Mouse (Mus musculus) hindbrain, embryonic 16.5 days (tissue): ENCODE measurements at regions not wholly inside any gene's neighbourhood (a gene's known extent, or its start where the extent isn't known, plus 50 kb on each side); places are given as distances from the start of the nearest gene placed in this dataset.

Experiments used
- ATAC-seq: fragments of 200-750 bp; cut with Nextera tagmentation; 2 replicates; pipeline ENCODE4 v1.8.0; 2017; ENCODE audit warnings: moderate TSS enrichment, moderate library complexity
- H3K27ac ChIP-seq: fragments of 300-500 bp; sonication (generic); 2 replicates; pipeline ENCODE4 v1.5.1; 2014; ENCODE audit warnings: low read depth, mild to moderate bottlenecking, control low read depth, low read length, moderate library complexity
- H3K27me3 ChIP-seq: fragments of 300-500 bp; sonication (generic); replicated peaks from 2 replicates; pipeline ENCODE4 v1.6.1; 2014; ENCODE audit warnings: low read length; ENCODE audit not compliant: control insufficient read depth, insufficient read depth
- H3K36me3 ChIP-seq: fragments of 300-500 bp; sonication (generic); 2 replicates; pipeline ENCODE4 v1.6.1; 2014; ENCODE audit warnings: mild to moderate bottlenecking, low read length, moderate library complexity, mixed read lengths; ENCODE audit not compliant: control insufficient read depth, insufficient read depth
- H3K4me1 ChIP-seq: fragments of 300-500 bp; sonication (generic); 2 replicates; pipeline ENCODE4 v1.6.1; 2014; ENCODE audit warnings: low read depth, low read length; ENCODE audit not compliant: control insufficient read depth, insufficient read depth
- H3K4me2 ChIP-seq: fragments of 300-500 bp; sonication (generic); 2 replicates; pipeline ENCODE4 v1.6.1; 2014; ENCODE audit warnings: mild to moderate bottlenecking, low read length, control low read depth, moderate library complexity
- H3K4me3 ChIP-seq: fragments of 300-500 bp; sonication (generic); 2 replicates; pipeline ENCODE4 v1.5.1; 2014; ENCODE audit warnings: mild to moderate bottlenecking, low read length, control low read depth, moderate library complexity
- H3K9ac ChIP-seq: fragments of 300-500 bp; sonication (generic); 2 replicates; pipeline ENCODE4 v1.6.1; 2014; ENCODE audit warnings: low read depth, mild to moderate bottlenecking, control low read depth, low read length, moderate library complexity
- H3K9me3 ChIP-seq: fragments of 300-500 bp; sonication (generic); 2 replicates; pipeline ENCODE4 v1.6.1; 2014; ENCODE audit warnings: mild to moderate bottlenecking, low read length, moderate library complexity; ENCODE audit not compliant: control insufficient read depth
- WGBS: fragments of 180-500 bp; shearing (Covaris S2); extraction: QIAGEN DNeasy Blood & Tissue Kit; methylation state at CpG from one replicate; pipeline ENCODE4 v1.1.7; 2014; 5-methylcytosine and 5-hydroxymethylcytosine counted together

- no peaks in the 10 kb centered on the region for H3K4me1 ChIP-seq
- no peak overlapping the region for H3K4me3 ChIP-seq
- 82% methylated on average over 3 of the region's 3 CpGs for WGBS
- ATAC-seq, result no peak
- no peak overlapping the region for H3K27ac ChIP-seq
- no peaks in the 10 kb centered on the region for H3K27me3 ChIP-seq
- H3K9ac ChIP-seq, result no peak overlapping the region
- H3K36me3 ChIP-seq, result no peaks in the 10 kb centered on the region
- H3K9me3 ChIP-seq, result no peaks in the 10 kb centered on the region
- no peak overlapping the region for H3K4me2 ChIP-seq
These were observed 129.7 kb downstream of the Trmt11 start for GRCm38 (mm10) chr10:30470831-30471230.

- WGBS, result 85% methylated on average over 4 of the region's 4 CpGs
- Histone ChIP-seq H3K27me3 (no peaks in the 10 kb centered on the region), H3K27ac (no peak overlapping the region), H3K4me3 (no peak overlapping the region), H3K4me2 (no peak overlapping the region), H3K36me3 (no peaks in the 10 kb centered on the region), H3K9me3 (no peaks in the 10 kb centered on the region), H3K4me1 (no peaks in the 10 kb centered on the region), H3K9ac (no peak overlapping the region)
- no peak for ATAC-seq
These were observed 149.9 kb downstream of the Trmt11 start for GRCm38 (mm10) chr10:30450616-30451015.

DNA sequence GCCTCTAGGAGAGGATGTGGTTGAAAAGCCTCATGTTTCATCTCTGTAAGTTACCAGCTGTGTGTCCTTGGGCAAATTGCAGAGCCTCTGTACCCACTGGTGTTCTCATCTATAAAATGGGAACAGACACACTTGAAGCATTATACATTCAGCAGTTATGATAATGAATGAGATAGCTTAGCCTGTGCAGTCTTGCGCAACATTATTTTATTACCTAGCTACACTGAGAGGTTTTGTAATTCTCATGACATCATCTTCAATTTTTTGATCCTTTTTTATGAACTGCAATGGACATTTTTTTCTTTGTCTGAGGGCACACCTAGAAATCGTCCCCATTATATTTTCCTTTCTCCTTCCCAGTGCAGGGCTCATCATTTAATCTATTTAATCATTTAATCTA is 153.5 kb downstream of the Trmt11 start:
- Histone ChIP-seq H3K4me3 (no peak overlapping the region), H3K27ac (no peak overlapping the region), H3K4me1 (no peaks in the 10 kb centered on the region), H3K27me3 (no peaks in the 10 kb centered on the region), H3K9ac (no peak overlapping the region), H3K4me2 (no peak overlapping the region), H3K9me3 (no peaks in the 10 kb centered on the region), H3K36me3 (no peaks in the 10 kb centered on the region)
- WGBS, result 86% methylated on average over 2 of the region's 2 CpGs
- ATAC-seq, result no peak

DNA sequence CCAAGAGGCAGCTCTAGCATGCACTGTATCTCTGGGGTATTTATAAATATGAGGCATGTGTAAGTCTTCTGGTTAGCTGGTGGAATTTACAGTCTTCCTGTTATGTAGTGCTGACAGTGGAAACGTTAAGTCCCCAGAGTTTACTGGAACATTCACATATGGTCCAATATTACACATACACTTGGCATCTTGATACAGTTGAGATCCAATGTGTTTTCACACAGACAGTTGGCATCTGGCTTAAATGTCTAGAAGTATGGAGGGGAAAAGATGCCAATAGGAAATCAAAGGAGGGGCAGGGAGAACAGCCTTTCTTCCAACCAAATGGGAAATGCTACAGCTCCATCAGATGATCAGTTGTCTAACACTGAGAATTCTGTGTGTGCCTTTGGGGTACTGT is 154.0 kb downstream of the Trmt11 start:
- H3K36me3 ChIP-seq, result no peaks in the 10 kb centered on the region

DNA sequence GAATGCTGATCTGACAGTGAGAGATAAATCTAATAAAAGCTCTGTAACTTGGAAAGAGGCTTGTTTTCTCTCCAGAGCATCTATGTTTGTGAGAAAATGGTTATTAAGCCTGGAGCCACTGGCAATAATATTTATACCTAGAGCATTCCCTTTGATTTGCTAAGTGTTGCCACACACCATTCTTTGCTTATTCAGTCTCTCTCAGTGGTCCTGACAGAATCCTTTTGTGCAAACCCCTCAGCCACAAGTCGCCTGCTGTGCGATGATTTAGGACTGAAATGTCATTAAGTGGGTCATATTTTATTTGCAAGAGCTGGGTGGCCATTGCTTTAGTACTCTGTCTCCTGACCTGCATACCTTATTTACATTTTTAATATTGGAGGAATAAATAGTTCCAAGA is 160.7 kb downstream of the Trmt11 start:
- no peak overlapping the region for H3K4me3 ChIP-seq
- H3K4me1 ChIP-seq, result no peaks in the 10 kb centered on the region
- H3K9me3 ChIP-seq, result no peaks in the 10 kb centered on the region
- H3K27ac ChIP-seq, result no peak overlapping the region
- H3K9ac ChIP-seq, result no peak overlapping the region
- H3K4me2 ChIP-seq, result no peak overlapping the region
- H3K36me3 ChIP-seq, result no peaks in the 10 kb centered on the region
- 29% methylated on average over 2 of the region's 2 CpGs for WGBS
- no peaks in the 10 kb centered on the region for H3K27me3 ChIP-seq
- ATAC-seq, result no peak

More for the DNA sequence above, 154.0 kb downstream of the Trmt11 start:
- Histone ChIP-seq H3K4me2 (no peak overlapping the region), H3K4me3 (no peak overlapping the region), H3K27me3 (no peaks in the 10 kb centered on the region), H3K9me3 (no peaks in the 10 kb centered on the region), H3K4me1 (no peaks in the 10 kb centered on the region), H3K27ac (no peak overlapping the region), H3K9ac (no peak overlapping the region)
- 76% methylated on average over 1 of the region's 1 CpGs for WGBS
- no peak for ATAC-seq

- Histone ChIP-seq H3K4me1 (no peaks in the 10 kb centered on the region), H3K9me3 (no peaks in the 10 kb centered on the region), H3K36me3 (no peaks in the 10 kb centered on the region), H3K9ac (no peak overlapping the region), H3K27me3 (no peaks in the 10 kb centered on the region), H3K4me2 (no peak overlapping the region), H3K27ac (no peak overlapping the region), H3K4me3 (no peak overlapping the region)
- 74% methylated on average over 4 of the region's 4 CpGs for WGBS
- no peak for ATAC-seq
These were observed 174.1 kb downstream of the Trmt11 start for GRCm38 (mm10) chr10:30426420-30426923.

DNA sequence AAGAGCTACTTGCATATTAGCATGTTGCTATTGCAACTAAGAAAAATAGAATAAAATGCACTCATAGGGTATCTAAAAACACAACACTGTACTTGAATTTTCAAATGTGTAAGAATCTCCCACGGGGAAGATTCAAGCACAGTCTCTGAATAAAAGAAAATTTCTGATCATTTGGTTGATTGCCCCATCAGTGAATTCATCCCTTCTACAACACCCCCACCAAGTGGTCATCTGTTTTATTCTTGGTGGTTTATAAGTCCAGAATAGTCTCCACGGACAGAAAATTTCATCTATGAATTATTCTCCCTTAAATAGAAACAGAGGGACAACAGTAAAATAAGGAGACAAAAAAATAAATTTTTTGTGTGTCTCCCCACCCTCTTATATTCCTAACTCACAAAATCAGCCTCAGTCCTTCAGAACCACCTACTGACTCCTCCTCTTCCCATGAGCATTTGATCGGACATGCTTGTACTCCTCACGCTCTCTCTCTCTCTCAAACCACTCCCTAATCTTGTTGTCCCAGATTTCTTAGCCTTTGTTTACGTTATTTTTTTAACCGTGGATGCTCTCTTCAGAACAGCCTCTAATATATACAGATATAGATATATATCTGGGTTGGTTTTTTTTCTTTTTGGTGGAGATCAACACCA is 181.0 kb downstream of the Trmt11 start:
- 50% methylated on average over 6 of the region's 6 CpGs for WGBS
- no peak overlapping the region; the same call in 1 of the 2 replicates for H3K4me2 ChIP-seq
- peak; percentile 76; the same call in 1 of the 2 replicates for ATAC-seq

GRCm38 (mm10) chr10:30416314-30416713 is 184.2 kb downstream of the Trmt11 start:
- 65% methylated on average over 3 of the region's 3 CpGs for WGBS
- Histone ChIP-seq H3K4me1 (no peaks in the 10 kb centered on the region), H3K27me3 (peaks cover 8% of the 10 kb centered on the region), H3K9ac (no peak overlapping the region), H3K9me3 (no peaks in the 10 kb centered on the region), H3K4me3 (no peak overlapping the region), H3K4me2 (no peak overlapping the region), H3K27ac (no peak overlapping the region), H3K36me3 (no peaks in the 10 kb centered on the region)
- ATAC-seq, result no peak

More for the DNA sequence above, 181.0 kb downstream of the Trmt11 start:
- H3K4me1 ChIP-seq, result no peaks in the 10 kb centered on the region
- H3K27me3 ChIP-seq, result peaks cover 3% of the 10 kb centered on the region; the same call in 1 of the 2 replicates
- H3K9ac ChIP-seq, result no peak overlapping the region
- no peaks in the 10 kb centered on the region for H3K36me3 ChIP-seq
- no peak overlapping the region for H3K4me3 ChIP-seq
- no peaks in the 10 kb centered on the region for H3K9me3 ChIP-seq
- no peak overlapping the region for H3K27ac ChIP-seq

DNA sequence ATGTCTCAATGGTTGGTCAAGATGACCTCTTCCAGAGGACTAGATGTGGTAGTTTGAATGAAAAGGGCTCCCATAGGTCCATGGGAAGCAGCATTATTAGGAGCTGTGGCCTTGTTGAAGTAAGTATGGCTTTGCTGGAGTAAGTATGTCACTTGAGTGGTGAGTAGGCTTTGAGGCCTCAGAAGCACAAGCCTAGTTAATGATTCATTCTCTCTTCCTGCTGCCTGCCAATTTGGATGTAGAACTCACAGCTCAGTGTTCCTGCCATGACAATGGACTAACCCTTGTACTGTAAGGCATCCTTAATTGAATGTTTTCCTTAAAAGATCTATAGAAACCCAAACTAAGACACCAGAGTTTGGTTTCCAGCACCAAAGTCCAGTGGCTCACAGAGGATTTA is 188.8 kb downstream of the Trmt11 start:
- Histone ChIP-seq H3K9ac (no peak overlapping the region), H3K36me3 (no peaks in the 10 kb centered on the region), H3K9me3 (no peaks in the 10 kb centered on the region), H3K27me3 (peaks cover 14% of the 10 kb centered on the region), H3K4me3 (no peak overlapping the region), H3K4me2 (no peak overlapping the region), H3K27ac (no peak overlapping the region), H3K4me1 (no peaks in the 10 kb centered on the region)
- no peak for ATAC-seq
